Mouse (Mus musculus): ENCODE measurements around the gene Calcoco1.

DNA sequence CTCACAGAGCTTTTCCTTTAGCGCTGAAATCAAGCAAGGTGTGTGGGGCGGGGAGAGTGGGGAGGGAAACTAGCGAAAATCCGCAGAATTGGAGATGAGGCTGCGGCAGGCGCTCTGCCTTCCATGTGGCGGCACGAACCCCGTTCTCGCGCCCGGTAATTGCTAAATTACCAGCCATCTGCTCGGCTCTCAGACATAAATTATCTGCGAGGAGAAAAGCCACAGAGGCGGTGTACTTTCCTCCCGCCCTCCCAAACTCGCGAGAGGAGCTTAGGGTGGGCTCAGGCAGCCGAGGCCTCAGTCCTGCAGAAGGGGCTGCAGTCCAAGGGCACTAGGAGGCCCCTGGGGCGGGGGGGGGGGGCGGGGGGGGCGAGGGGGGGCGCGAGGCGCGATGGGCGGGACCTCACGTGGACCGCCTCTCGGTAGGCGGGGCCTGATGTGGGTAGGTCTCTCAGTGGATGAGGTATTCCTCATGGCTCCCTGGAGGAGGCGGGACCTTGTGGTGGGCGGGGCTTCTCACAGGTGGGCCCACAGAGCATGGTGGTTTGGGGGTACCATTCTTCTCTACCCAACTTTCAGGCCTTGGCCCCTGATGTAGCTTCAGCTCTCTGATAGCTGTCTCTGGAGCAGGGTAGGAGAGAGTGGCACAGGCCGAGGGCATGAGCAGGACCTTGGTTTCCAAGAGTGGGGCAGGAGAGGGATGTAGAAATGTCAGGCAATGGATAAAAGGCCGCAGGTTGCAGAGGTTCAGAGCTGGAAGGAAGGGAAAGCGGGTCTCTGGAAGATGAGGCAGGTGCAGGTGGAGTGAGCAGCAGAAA, 14.4 kb upstream of the Calcoco1 start:
- no peak for TF ChIP-seq CTCF (IDR thresholded peaks at IDR 0.05; ENCODE audit: low read depth)
- no peak for TF ChIP-seq EP300 (IDR thresholded peaks at IDR 0.05; ENCODE audit: low read depth)

Data from heart, postnatal 0 days (tissue).